8 mouse cellular contexts compared by ENCODE assay signal in genomic region chr4:109279689-109280458, GRCm38 (mm10). TPM values are rescaled to one million over a fixed set of nuclear protein-coding genes. Genes with fewer than 3 reads are reported as not detected.
DNase-seq lines count a peak whose midpoint lies in the region; ATAC-seq and TF ChIP-seq lines count a peak whose summit lies in the region.

Gene Eps15 (plus strand): TSS chr4:109280268.

- H3K9ac ChIP-seq in hindbrain, postnatal 0 days (replicated peaks; ENCODE audit: low read length) = peak within 1 kb of the TSS; percentile 70

- 0 out of 2 replicates have a peak, but pooled peaks have one; percentile 7 for TF ChIP-seq CTCF in gastrocnemius, adult 2 months (IDR thresholded peaks at IDR 0.05)
- no peak for TF ChIP-seq CTCF in hindbrain, postnatal 0 days (IDR thresholded peaks at IDR 0.05; ENCODE audit: low read depth)
- no peak for TF ChIP-seq CTCF in left cerebral cortex, adult 2 months (IDR thresholded peaks at IDR 0.05)

- peak within 1 kb of the TSS; percentile 57 for H3K4me2 ChIP-seq in hindbrain, postnatal 0 days (ENCODE audit: low read depth, low read length)

- no peaks in the 10 kb centered on the region for H3K36me3 ChIP-seq in hindbrain, postnatal 0 days (ENCODE audit: insufficient read depth, low read length)

- 4% methylated on average over 25 of the region's 44 CpGs for WGBS in hindbrain, postnatal 0 days

- peak; percentile 71 for DNase-seq in WW6 (ENCODE audit: low read depth, low spot score)
- peak; percentile 85 to 94 for DNase-seq in cerebellum, postnatal 4 days (ENCODE audit: low spot score in 2 of 2)
- peak; percentile 96 for DNase-seq in gastrocnemius, adult 2 months
- peak; percentile 92 for DNase-seq in hindbrain, postnatal 0 days (ENCODE audit: low spot score)
- DNase-seq in left cerebral cortex, adult 2 months (ENCODE audit: extremely low spot score in 1 of 2, low spot score in 2 of 2) = peak; percentile 79 to 84
- peak; percentile 73 to 78 for DNase-seq in right cerebral cortex, adult 2 months (ENCODE audit: low spot score in 2 of 2)
- DNase-seq in urinary bladder, postnatal 14 days (ENCODE audit: low spot score) = peak; percentile 94

- H3K4me1 ChIP-seq in hindbrain, postnatal 0 days (ENCODE audit: insufficient read depth, low read length) = no peaks in the 10 kb centered on the region

- intact Hi-C loops in gastrocnemius, adult 2 months (cut with DNase I) = loop anchor here (5.0 kb wide), 1 partner anchor 78 kb away; the partner anchor contains the start of gene Osbpl9
- intact Hi-C loops in left cerebral cortex, adult 2 months (cut with DNase I) = no loop called here

- H3K27me3 ChIP-seq in hindbrain, postnatal 0 days (ENCODE audit: insufficient read depth, low read length) = no peaks in the 10 kb centered on the region

- H3K27ac ChIP-seq in gastrocnemius, adult 2 months = peak within 1 kb of the TSS; percentile 97
- H3K27ac ChIP-seq in hindbrain, postnatal 0 days = peak within 1 kb of the TSS; percentile 69
- peak within 1 kb of the TSS; percentile 79 for H3K27ac ChIP-seq in left cerebral cortex, adult 2 months

- ATAC-seq in hindbrain, postnatal 0 days = peak; percentile 96
- peak; percentile 95 for ATAC-seq in megakaryocyte, adult 5-6 weeks (ENCODE audit: poor library complexity, severe bottlenecking)

- H3K4me3 ChIP-seq in gastrocnemius, adult 2 months = peak within 1 kb of the TSS; percentile 95
- peak within 1 kb of the TSS; percentile 87 for H3K4me3 ChIP-seq in hindbrain, postnatal 0 days (ENCODE audit: low read length)
- H3K4me3 ChIP-seq in left cerebral cortex, adult 2 months = peak within 1 kb of the TSS; percentile 71

- no peaks in the 10 kb centered on the region for H3K9me3 ChIP-seq in hindbrain, postnatal 0 days (ENCODE audit: low read length)

RNA-seq across cellular contexts. Expression of gene Eps15, which starts in this region (rescaled TPM):
- total RNA-seq in gastrocnemius, adult 2 months (2021) = 10 to 100 TPM; 67.6 to 83.7 TPM
- 68.8 and 73.0 TPM in 2 replicates for total RNA-seq in hindbrain, postnatal 0 days (2014; rRNA removed)
- 57.4 and 58.1 TPM in 2 replicates for polyA plus RNA-seq in hindbrain, postnatal 0 days (2015; fragmentation: Nextera tagmentation; extraction: Ambion mirVana)
- total RNA-seq in left cerebral cortex, adult 2 months (2021) = 100 to 1,000 TPM; 180 to 186 TPM
- total RNA-seq in megakaryocyte, adult 5-6 weeks (2015) = 127 and 129 TPM in 2 replicates
- total RNA-seq in megakaryocyte, adult 5-6 weeks (2017) = 103 and 126 TPM in 2 replicates

Comparison
In these comparisons a context has a peak if more than half of its experiments do, and no peak if none do; other contexts are left out.
1. Peak in every context shown above with its lines: DNase-seq, ATAC-seq, H3K4me3 ChIP-seq and H3K27ac ChIP-seq.